Mouse (Mus musculus) small intestine, adult 2 months (tissue): ENCODE data around the gene Trim13. TPM values are rescaled to one million over a fixed set of nuclear protein-coding genes. Genes with fewer than 3 reads are reported as not detected.
A peak's percentile ranks its signal among the peaks of the same experiment; 100 is the strongest.
"Not testable (repeated sequence)": the region's sequence is repeated elsewhere in the genome, so short reads cannot be mapped to it uniquely, and the experiment has no call there.

Experiments used
- H3K27ac ChIP-seq: fragments of 200-500 bp; 2 replicates; pipeline ENCODE4 v1.5.1; 2012; ENCODE audit warnings: low read depth, low read length, control low read depth, inconsistent platforms; ENCODE audit not compliant: insufficient read depth
- H3K27me3 ChIP-seq: fragments of 200-500 bp; 2 replicates; pipeline ENCODE4 v1.6.1; 2012; ENCODE audit warnings: mild to moderate bottlenecking, moderate library complexity, low read length, inconsistent platforms; ENCODE audit not compliant: control insufficient read depth, insufficient read depth
- H3K36me3 ChIP-seq: fragments of 200-500 bp; 2 replicates; pipeline ENCODE4 v1.6.1; 2012; ENCODE audit warnings: mild to moderate bottlenecking, low read length, control low read depth, inconsistent platforms; ENCODE audit not compliant: control insufficient read depth, insufficient read depth
- H3K4me1 ChIP-seq: fragments of 200-500 bp; 2 replicates; pipeline ENCODE4 v1.6.1; 2012; ENCODE audit warnings: low read length, inconsistent platforms, mixed read lengths; ENCODE audit not compliant: control insufficient read depth, insufficient read depth, insufficient read length
- H3K4me3 ChIP-seq: fragments of 200-500 bp; 2 replicates; pipeline ENCODE4 v1.5.1; 2012; ENCODE audit warnings: low read depth, mild to moderate bottlenecking, control low read depth, inconsistent platforms, low read length, moderate library complexity
- CTCF ChIP-seq: fragments of 200-500 bp; IDR thresholded peaks from 2 replicates; pipeline ENCODE4 v1.5.1; 2012; ENCODE audit warnings: low read depth, mild to moderate bottlenecking, control low read depth, inconsistent platforms, low read length, moderate library complexity, mixed read lengths; ENCODE audit not compliant: insufficient replicate concordance, insufficient read length; ENCODE audit errors: extremely low read depth
- POLR2A ChIP-seq: fragments of 200-500 bp; IDR thresholded peaks from 2 replicates; pipeline ENCODE4 v1.6.1; 2012; ENCODE audit warnings: low read depth, mild to moderate bottlenecking, control low read depth, inconsistent platforms, low read length, moderate library complexity
- WGBS: fragments of 180-500 bp; shearing (Covaris S2); methylation state at CpG from one replicate; pipeline ENCODE4 v1.1.7; 2018; 5-methylcytosine and 5-hydroxymethylcytosine counted together
- polyA plus RNA-seq: library from polyadenylated mRNA; depleted of rRNA; stranded (reverse); fragments of >200 nt; gene quantifications from 2 replicates; pipeline ENCODE4 v1.2.3, GENCODE M21; 2012; rRNA removed

Trim13 gene
- 0.23 and 0.37 TPM in 2 replicates for polyA plus RNA-seq

GRCm38 (mm10) chr14:61597968-61598367 is at the start of gene Trim13:
TSS of gene Trim13 (plus strand) at chr14:61598247.
- WGBS, result 84% methylated on average over 5 of the region's 5 CpGs
- Histone ChIP-seq H3K4me1 (no peaks in the 10 kb centered on the region; the same call in 1 of the 2 replicates), H3K27ac (no peak within 1 kb of the TSS), H3K27me3 (no peaks in the 10 kb centered on the region), H3K4me3 (peak within 1 kb of the TSS; percentile 100), H3K36me3 (no peaks in the 10 kb centered on the region)
- TF ChIP-seq POLR2A, result no peak
- no peak for TF ChIP-seq CTCF

GRCm38 (mm10) chr14:61548614-61549013 is 49.4 kb upstream of the Trim13 start:
- TF ChIP-seq CTCF (no peak), POLR2A (no peak)
- Histone ChIP-seq H3K36me3 (peaks cover 18% of the 10 kb centered on the region), H3K4me3 (no peak overlapping the region), H3K27ac (no peak overlapping the region), H3K27me3 (no peaks in the 10 kb centered on the region), H3K4me1 (no peaks in the 10 kb centered on the region)
- 93% methylated on average over 1 of the region's 1 CpGs for WGBS

- H3K36me3 ChIP-seq, result no peaks in the 10 kb centered on the region
- H3K27me3 ChIP-seq, result no peaks in the 10 kb centered on the region
- no peak for TF ChIP-seq POLR2A
- TF ChIP-seq CTCF, result no peak
- H3K4me3 ChIP-seq, result peak overlapping the region; percentile 91
- 2% methylated on average over 6 of the region's 6 CpGs for WGBS
- H3K27ac ChIP-seq, result peak overlapping the region; percentile 72
- H3K4me1 ChIP-seq, result peaks cover 9% of the 10 kb centered on the region; the same call in 1 of the 2 replicates
These were observed 42.1 kb upstream of the Trim13 start for GRCm38 (mm10) chr14:61555931-61556288.

DNA sequence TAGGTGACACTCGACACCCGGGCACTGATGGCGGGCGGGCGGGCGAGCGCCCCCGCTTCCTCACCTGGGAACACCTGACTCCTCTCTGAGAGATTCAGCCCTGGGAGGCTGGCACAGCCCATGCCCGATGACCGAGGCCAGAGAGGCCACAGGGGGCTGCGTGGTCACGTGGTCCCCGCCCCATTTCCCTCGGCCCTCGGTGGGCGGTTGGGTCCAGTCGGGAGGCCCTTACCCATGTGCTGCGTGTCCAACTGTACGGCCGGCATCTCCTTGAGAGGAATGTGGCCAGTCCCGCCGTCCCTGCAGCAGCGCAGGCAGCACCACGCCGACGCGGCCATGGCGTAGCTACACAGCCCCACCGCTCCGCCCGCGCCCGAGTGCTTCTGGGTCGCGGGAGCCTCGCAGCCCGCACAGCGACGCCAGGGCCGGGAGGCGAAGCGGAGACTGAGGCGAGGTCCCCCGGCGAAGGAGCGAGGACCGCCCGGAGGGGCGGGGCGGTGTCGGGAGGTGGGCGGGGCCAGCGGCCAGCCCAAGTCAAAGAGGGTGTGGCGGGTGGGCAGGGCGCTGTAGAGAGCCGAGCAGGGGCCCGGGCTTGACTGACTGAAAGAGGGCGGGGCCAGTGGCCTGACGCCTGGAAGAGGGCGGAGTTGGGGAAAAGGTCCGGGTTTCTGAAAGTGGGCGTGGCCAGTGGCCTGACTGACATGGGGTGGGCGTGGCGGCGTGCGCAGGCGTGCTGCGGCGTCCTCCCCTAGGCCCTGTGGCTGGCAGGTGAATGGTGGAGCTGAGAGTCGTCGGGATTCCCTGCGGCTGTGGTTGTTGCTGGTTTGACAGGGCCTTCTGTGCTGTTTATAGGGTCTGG is 41.5 kb upstream of the Trim13 start, which contains the start of gene Spryd7:
Gene Spryd7 (minus strand): TSS at position 598 of the 859 bp plus-strand sequence.
- H3K27ac ChIP-seq, result peak within 1 kb of the TSS; percentile 72
- peaks cover 9% of the 10 kb centered on the region; the same call in 1 of the 2 replicates for H3K4me1 ChIP-seq
- no peaks in the 10 kb centered on the region for H3K36me3 ChIP-seq
- no peaks in the 10 kb centered on the region for H3K27me3 ChIP-seq
- H3K4me3 ChIP-seq, result peak within 1 kb of the TSS; percentile 91
- WGBS, result under 1% methylated on average over 72 of the region's 72 CpGs
- TF ChIP-seq CTCF (0 out of 2 replicates have a peak, but pooled peaks have one; percentile 32), POLR2A (peak; percentile 78)

DNA sequence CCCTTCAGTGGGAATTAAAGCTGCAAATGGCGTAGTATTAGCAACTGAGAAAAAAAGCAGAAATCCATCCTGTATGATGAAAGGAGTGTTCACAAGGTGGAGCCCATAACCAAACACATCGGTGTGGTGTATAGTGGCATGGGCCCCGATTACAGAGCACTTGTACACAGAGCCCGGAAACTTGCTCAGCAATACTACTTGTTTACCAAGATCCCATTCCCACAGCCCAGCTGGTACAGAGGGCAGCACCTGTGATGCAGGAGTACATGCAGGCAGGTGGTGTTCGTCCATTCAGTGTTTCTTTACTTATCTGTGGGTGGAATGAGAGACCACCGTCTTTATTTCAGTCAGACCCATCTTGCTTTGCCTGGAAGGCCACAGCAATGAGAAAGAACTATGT is 39.1 kb upstream of the Trim13 start:
- Histone ChIP-seq H3K36me3 (no peaks in the 10 kb centered on the region), H3K4me1 (peaks cover 9% of the 10 kb centered on the region; the same call in 1 of the 2 replicates), H3K4me3 (no peak overlapping the region), H3K27me3 (no peaks in the 10 kb centered on the region), H3K27ac (no peak overlapping the region)
- WGBS, result 50% methylated on average over 6 of the region's 6 CpGs
- TF ChIP-seq POLR2A (no peak), CTCF (no peak)

- 18% methylated on average over 3 of the region's 3 CpGs for WGBS
- H3K4me3 ChIP-seq, result no peak overlapping the region
- peaks cover 6% of the 10 kb centered on the region; the same call in 1 of the 2 replicates for H3K4me1 ChIP-seq
- H3K27me3 ChIP-seq, result no peaks in the 10 kb centered on the region
- no peak overlapping the region for H3K27ac ChIP-seq
- no peaks in the 10 kb centered on the region for H3K36me3 ChIP-seq
- TF ChIP-seq POLR2A, result no peak
- TF ChIP-seq CTCF, result no peak
These were observed 38.2 kb upstream of the Trim13 start for GRCm38 (mm10) chr14:61559856-61560255.

GRCm38 (mm10) chr14:61566211-61566610 is 31.8 kb upstream of the Trim13 start:
- WGBS, result 70% methylated on average over 4 of the region's 4 CpGs
- not testable (repeated sequence) for H3K27ac ChIP-seq, H3K36me3 ChIP-seq, H3K4me1 ChIP-seq, H3K27me3 ChIP-seq, H3K4me3 ChIP-seq
